Mouse (Mus musculus): ENCODE measurements at regions not wholly inside any gene's neighbourhood (a gene's known extent, or its start where the extent isn't known, plus 50 kb on each side); places are given as distances from the start of the nearest gene placed in this dataset.

DNA sequence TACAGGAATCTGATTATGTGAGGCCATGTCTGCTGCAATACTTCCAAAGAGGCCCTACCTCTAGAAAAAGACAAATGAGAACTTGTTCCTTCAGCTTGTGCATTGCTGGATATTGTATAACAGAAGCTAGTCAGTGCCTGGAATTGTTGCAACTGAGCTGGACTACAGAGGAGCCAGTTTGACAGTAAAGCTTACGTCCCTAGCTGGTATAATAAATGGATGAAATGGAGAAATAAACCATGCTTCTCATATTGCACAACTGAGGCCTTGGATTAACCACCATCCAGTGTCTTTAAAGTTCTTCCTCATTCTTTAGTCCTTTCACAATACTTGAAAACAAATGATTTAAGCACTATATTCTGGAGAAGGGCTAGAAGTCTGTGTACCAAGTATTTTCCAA lies 230.8 kb downstream of the Fam84a start:
- H3K79me2 ChIP-seq (ENCODE audit: control insufficient read depth, insufficient read depth, low read length, poor library complexity), result no peaks in the 10 kb centered on the region
- no peaks in the 10 kb centered on the region for H3K27me3 ChIP-seq (ENCODE audit: control insufficient read depth in 1 of 2, insufficient read depth in 2 of 2, low read length in 2 of 2)
- no peak overlapping the region for H3K9ac ChIP-seq (ENCODE audit: control insufficient read depth, low read depth, low read length, poor library complexity, severe bottlenecking)
- H3K9me3 ChIP-seq (replicated peaks; ENCODE audit: insufficient read depth, low read length), result no peaks in the 10 kb centered on the region
- H3K4me1 ChIP-seq (ENCODE audit: control insufficient read depth in 1 of 2, insufficient read depth in 2 of 2, low read length in 2 of 2), result no peaks in the 10 kb centered on the region
- H3K36me3 ChIP-seq (ENCODE audit: control insufficient read depth in 1 of 2, insufficient read depth in 2 of 2, low read length in 2 of 2), result no peaks in the 10 kb centered on the region
- H3K4me3 ChIP-seq (ENCODE audit: control insufficient read depth in 1 of 2, insufficient read depth in 1 of 2, low read depth in 2 of 2, low read length in 2 of 2), result no peak overlapping the region
- TF ChIP-seq CTCF (IDR thresholded peaks at IDR 0.05 in 2 of 3, conservative IDR thresholded peaks at IDR 0.05 in 1 of 3; ENCODE audit: control insufficient read depth in 1 of 3, insufficient read depth in 1 of 3, low read depth in 2 of 3, low read length in 3 of 3, poor library complexity in 1 of 3, severe bottlenecking in 1 of 3) (no peak), RCOR1 (IDR thresholded peaks at IDR 0.05; ENCODE audit: low read depth, low read length) (no peak), MXI1 (IDR thresholded peaks at IDR 0.05; ENCODE audit: low read depth, low read length) (no peak), JUND (IDR thresholded peaks at IDR 0.05; ENCODE audit: low read depth, low read length) (no peak), CHD2 (IDR thresholded peaks at IDR 0.05; ENCODE audit: low read length) (no peak), ZNF384 (IDR thresholded peaks at IDR 0.05; ENCODE audit: low read depth, low read length) (no peak), MAX (IDR thresholded peaks at IDR 0.05; ENCODE audit: low read length) (no peak), RAD21 (IDR thresholded peaks at IDR 0.05; ENCODE audit: low read depth, low read length) (no peak), GATA1 (IDR thresholded peaks at IDR 0.05; ENCODE audit: low read depth, low read length) (no peak), ZC3H11A (IDR thresholded peaks at IDR 0.05; ENCODE audit: low read depth, low read length) (no peak), MYC (IDR thresholded peaks at IDR 0.05; ENCODE audit: low read depth, low read length) (no peak), E2F4 (IDR thresholded peaks at IDR 0.05; ENCODE audit: borderline replicate concordance, low read depth, low read length) (no peak), POLR2AphosphoS5 (IDR thresholded peaks at IDR 0.05; ENCODE audit: borderline replicate concordance, low read depth, low read length) (no peak), GABPA (IDR thresholded peaks at IDR 0.05; ENCODE audit: low read depth, low read length) (no peak), POLR2AphosphoS2 (IDR thresholded peaks at IDR 0.05; ENCODE audit: low read length) (no peak), EP300 (IDR thresholded peaks at IDR 0.05; ENCODE audit: low read depth in 1 of 2, low read length in 2 of 2) (no peak)
- no peak overlapping the region for H3K27ac ChIP-seq (ENCODE audit: control insufficient read depth, low read depth, low read length)
- DNase-seq (ENCODE audit: low read depth, low spot score), result no peak

- no peak overlapping the region for H3K9ac ChIP-seq (ENCODE audit: control insufficient read depth, low read depth, low read length, poor library complexity, severe bottlenecking)
- H3K79me2 ChIP-seq (ENCODE audit: control insufficient read depth, insufficient read depth, low read length, poor library complexity), result no peaks in the 10 kb centered on the region
- H3K9me3 ChIP-seq (replicated peaks; ENCODE audit: insufficient read depth, low read length), result no peaks in the 10 kb centered on the region
- no peak overlapping the region for H3K4me3 ChIP-seq (ENCODE audit: control insufficient read depth in 1 of 2, insufficient read depth in 1 of 2, low read depth in 2 of 2, low read length in 2 of 2)
- H3K27me3 ChIP-seq (ENCODE audit: control insufficient read depth in 1 of 2, insufficient read depth in 2 of 2, low read length in 2 of 2), result no peaks in the 10 kb centered on the region
- no peaks in the 10 kb centered on the region for H3K4me1 ChIP-seq (ENCODE audit: control insufficient read depth in 1 of 2, insufficient read depth in 2 of 2, low read length in 2 of 2)
- TF ChIP-seq GATA1 (IDR thresholded peaks at IDR 0.05; ENCODE audit: low read depth, low read length), result no peak
- no peak overlapping the region for H3K27ac ChIP-seq (ENCODE audit: control insufficient read depth, low read depth, low read length)
- no peaks in the 10 kb centered on the region for H3K36me3 ChIP-seq (ENCODE audit: control insufficient read depth in 1 of 2, insufficient read depth in 2 of 2, low read length in 2 of 2)
- no peak for DNase-seq (ENCODE audit: low read depth, low spot score)
Observed at GRCm38 (mm10) chr12:13883317-13883716, 268.5 kb downstream of the Fam84a start.

DNA sequence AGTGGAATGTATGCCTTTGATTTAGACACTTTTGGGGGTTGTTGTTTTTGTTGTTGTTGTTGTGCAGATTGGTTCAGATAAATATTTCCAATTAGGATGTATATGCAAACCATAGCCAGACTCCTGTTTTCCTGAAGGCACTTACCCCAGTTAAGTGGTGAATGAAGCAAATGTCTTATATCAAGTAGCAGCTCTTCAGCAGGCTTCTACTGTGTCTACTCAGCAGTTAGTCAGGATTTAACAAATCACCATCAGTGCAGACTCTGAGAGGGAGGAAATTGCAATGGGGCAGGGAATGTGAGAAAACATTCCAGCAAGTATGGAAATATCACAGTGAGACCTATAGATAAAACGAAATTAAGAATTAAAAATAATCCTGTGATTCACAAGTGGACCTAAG lies 282.7 kb downstream of the Fam84a start:
- H3K4me1 ChIP-seq (ENCODE audit: control insufficient read depth in 1 of 2, insufficient read depth in 2 of 2, low read length in 2 of 2), result no peaks in the 10 kb centered on the region
- H3K79me2 ChIP-seq (ENCODE audit: control insufficient read depth, insufficient read depth, low read length, poor library complexity), result no peaks in the 10 kb centered on the region
- H3K36me3 ChIP-seq (ENCODE audit: control insufficient read depth in 1 of 2, insufficient read depth in 2 of 2, low read length in 2 of 2), result no peaks in the 10 kb centered on the region
- H3K4me3 ChIP-seq (ENCODE audit: control insufficient read depth in 1 of 2, insufficient read depth in 1 of 2, low read depth in 2 of 2, low read length in 2 of 2), result no peak overlapping the region
- TF ChIP-seq ELF1 (IDR thresholded peaks at IDR 0.05; ENCODE audit: low read depth, low read length), result no peak
- no peak for TF ChIP-seq ZNF384 (IDR thresholded peaks at IDR 0.05; ENCODE audit: low read depth, low read length)
- no peak for TF ChIP-seq GATA1 (IDR thresholded peaks at IDR 0.05; ENCODE audit: low read depth, low read length)
- TF ChIP-seq NELFE (IDR thresholded peaks at IDR 0.05; ENCODE audit: low read depth, low read length), result no peak
- TF ChIP-seq JUND (IDR thresholded peaks at IDR 0.05; ENCODE audit: low read depth, low read length), result no peak
- no peak for DNase-seq (ENCODE audit: low read depth, low spot score)
- no peaks in the 10 kb centered on the region for H3K27me3 ChIP-seq (ENCODE audit: control insufficient read depth in 1 of 2, insufficient read depth in 2 of 2, low read length in 2 of 2)
- H3K27ac ChIP-seq (ENCODE audit: control insufficient read depth, low read depth, low read length), result no peak overlapping the region
- H3K9me3 ChIP-seq (replicated peaks; ENCODE audit: insufficient read depth, low read length), result no peaks in the 10 kb centered on the region
- H3K9ac ChIP-seq (ENCODE audit: control insufficient read depth, low read depth, low read length, poor library complexity, severe bottlenecking), result no peak overlapping the region

Measured in MEL (cell line).